Mouse (Mus musculus): ENCODE measurements at regions not wholly inside any gene's neighbourhood (a gene's known extent, or its start where the extent isn't known, plus 50 kb on each side); places are given as distances from the start of the nearest gene placed in this dataset.

DNA sequence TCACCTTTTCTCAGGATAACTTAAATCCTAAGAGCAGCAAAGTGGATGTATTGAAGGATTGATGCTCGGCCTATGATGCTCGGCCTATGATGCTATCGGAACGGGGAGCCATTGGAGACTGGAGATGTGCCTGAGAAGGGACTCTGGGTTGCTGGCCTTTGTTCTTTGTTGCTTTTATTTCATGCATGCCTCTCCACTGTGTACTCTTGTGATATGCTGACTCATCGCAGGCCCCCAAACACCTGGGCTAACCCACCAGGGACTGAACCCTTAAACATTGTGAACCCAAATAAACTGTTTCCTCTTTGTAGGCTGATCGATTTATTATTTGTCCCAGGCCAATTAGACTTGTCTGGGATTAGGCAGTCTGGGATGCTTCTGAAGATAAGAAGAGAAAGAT is 61.9 kb downstream of the Pdcl3 start:
- no peak overlapping the region for H3K27ac ChIP-seq
- no peak overlapping the region for H3K4me3 ChIP-seq
- no peak overlapping the region for H3K9ac ChIP-seq
- H3K9me3 ChIP-seq, result no peaks in the 10 kb centered on the region
- no peaks in the 10 kb centered on the region for H3K36me3 ChIP-seq (replicated peaks)
- 97% methylated on average over 6 of the region's 6 CpGs for WGBS
- H3K4me2 ChIP-seq, result no peak overlapping the region
- ATAC-seq (replicated peaks), result no peak
- no peaks in the 10 kb centered on the region for H3K27me3 ChIP-seq (replicated peaks)
- H3K4me1 ChIP-seq, result no peaks in the 10 kb centered on the region

DNA sequence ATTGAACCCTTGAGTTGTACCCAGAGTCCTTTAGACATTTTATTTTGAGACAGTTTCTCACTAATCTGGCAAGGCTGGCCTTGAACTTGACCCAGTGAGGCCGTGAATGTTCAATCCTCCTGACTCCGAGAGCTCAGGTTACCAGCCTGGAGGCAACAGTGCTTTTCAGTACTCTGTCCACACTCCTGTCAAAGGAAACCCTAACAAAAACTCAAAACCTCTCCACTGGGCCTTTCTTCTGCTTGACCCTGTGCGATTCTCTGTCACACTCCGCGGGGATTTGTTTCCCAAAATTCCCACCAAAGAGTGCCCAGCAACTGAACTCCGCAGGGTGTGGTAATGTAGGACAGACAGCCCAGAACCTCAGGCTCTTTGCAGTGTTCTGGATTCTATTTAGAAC is 71.9 kb downstream of the Pdcl3 start:
- H3K9me3 ChIP-seq, result no peaks in the 10 kb centered on the region
- H3K27me3 ChIP-seq (replicated peaks), result no peaks in the 10 kb centered on the region
- H3K9ac ChIP-seq, result no peak overlapping the region
- no peaks in the 10 kb centered on the region for H3K36me3 ChIP-seq (replicated peaks)
- H3K27ac ChIP-seq, result no peak overlapping the region
- H3K4me2 ChIP-seq, result no peak overlapping the region
- H3K4me3 ChIP-seq, result no peak overlapping the region
- WGBS, result 78% methylated on average over 6 of the region's 6 CpGs
- H3K4me1 ChIP-seq, result no peaks in the 10 kb centered on the region
- ATAC-seq (replicated peaks), result no peak

DNA sequence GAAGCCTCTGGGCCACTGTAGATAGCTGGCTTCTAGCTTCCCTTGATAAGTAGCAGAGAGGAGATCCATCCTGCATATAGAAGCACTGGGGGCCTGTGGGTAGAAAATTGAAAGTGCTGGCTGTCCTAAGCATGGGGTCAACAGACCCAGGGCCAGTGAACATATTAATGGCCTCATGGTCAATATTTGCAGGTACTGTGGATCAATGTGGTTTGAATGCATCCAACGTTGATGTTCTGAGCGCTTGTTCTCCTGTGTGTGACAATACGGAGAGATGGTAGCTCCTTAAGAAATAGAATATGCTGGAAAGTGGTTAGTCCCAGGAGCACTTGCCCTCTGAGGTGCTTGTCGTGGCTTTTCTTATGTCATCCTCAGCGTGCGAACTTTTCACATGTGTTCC is 77.1 kb downstream of the Pdcl3 start:
- H3K9me3 ChIP-seq, result no peaks in the 10 kb centered on the region
- H3K9ac ChIP-seq, result no peak overlapping the region
- ATAC-seq (replicated peaks), result no peak
- H3K4me2 ChIP-seq, result no peak overlapping the region
- WGBS, result 92% methylated on average over 6 of the region's 6 CpGs
- no peaks in the 10 kb centered on the region for H3K27me3 ChIP-seq (replicated peaks)
- H3K36me3 ChIP-seq (replicated peaks), result no peaks in the 10 kb centered on the region
- no peaks in the 10 kb centered on the region for H3K4me1 ChIP-seq
- H3K4me3 ChIP-seq, result no peak overlapping the region
- H3K27ac ChIP-seq, result no peak overlapping the region

DNA sequence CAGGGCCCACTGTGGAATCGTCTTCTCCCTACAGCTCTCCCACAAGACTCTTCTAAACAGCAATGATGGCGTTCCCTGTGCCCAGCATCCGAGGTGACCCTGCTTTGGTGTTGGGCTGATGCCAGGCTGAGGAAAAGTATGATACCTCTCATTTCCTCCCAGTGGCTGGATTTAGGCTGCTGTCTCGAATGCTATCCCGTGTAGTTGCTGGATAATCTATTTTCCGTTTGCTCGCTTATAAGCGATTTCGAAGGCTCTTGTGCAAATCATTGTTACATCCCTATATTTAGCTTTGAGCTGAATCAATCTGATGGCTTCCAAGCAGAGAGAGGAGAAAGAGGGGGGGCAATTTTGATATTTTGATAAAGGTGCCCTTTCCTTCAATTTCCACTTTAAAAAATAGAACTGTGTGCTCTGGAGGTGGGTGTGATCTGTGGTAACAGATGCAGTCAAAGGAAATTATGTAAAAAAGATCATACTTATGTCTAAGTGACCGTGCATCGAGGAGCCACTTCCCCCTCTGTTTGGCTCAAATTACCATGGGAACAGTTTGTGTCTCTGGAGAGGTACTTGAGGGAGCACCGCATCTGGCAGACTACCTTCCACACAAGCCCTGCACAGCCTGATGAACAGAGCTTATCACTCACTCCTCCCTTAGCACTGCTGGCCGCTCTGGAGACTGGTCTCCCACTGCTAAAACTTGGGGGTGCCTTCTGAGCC is 78.4 kb downstream of the Pdcl3 start:
- ATAC-seq (replicated peaks), result no peak
- Histone ChIP-seq H3K9me3 (no peaks in the 10 kb centered on the region), H3K4me1 (no peaks in the 10 kb centered on the region), H3K36me3 (replicated peaks) (no peaks in the 10 kb centered on the region), H3K4me3 (no peak overlapping the region), H3K27me3 (replicated peaks) (no peaks in the 10 kb centered on the region), H3K9ac (no peak overlapping the region), H3K4me2 (no peak overlapping the region), H3K27ac (no peak overlapping the region)
- WGBS, result 74% methylated on average over 13 of the region's 13 CpGs

DNA sequence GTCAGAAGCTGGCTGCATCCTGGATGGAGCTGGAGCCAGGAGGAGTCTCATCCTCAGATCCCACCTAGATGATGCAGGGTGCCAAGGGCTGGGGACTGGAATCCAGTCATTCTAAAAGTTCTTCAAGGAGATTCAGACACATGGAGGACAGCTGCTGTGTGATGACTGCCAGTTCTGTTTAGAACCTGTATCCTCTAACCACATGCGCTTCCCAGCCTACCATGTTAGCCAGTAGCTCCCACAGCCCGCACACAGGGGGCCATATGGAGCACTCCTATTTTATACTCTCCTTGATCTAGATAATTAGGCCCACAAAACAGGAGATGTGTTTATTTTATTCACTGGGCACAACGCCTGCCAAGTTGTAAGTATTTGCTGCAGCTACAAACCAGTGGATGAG is 79.4 kb downstream of the Pdcl3 start:
- WGBS, result 93% methylated on average over 3 of the region's 3 CpGs
- H3K4me1 ChIP-seq, result no peaks in the 10 kb centered on the region
- no peak overlapping the region for H3K4me3 ChIP-seq

DNA sequence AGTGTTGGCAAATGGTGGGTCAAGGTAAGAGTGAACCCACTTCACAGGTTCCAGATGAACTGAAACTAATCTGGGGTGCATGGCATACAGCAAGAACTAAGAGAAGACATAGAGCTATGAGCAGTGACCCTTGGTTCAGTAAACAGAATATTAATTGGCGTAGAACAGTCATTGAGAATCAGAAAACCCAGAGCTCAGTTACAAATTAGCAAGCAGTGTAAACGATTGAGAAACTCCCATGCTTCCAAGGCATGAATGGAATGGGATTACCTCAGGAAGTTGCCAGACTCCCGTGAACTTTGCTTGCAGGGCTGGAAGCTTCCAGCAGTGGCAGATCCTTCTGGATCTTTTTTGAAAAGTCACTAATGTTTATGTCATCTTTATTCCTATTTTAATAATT is 82.5 kb downstream of the Pdcl3 start:
- Histone ChIP-seq H3K4me2 (no peak overlapping the region), H3K9me3 (no peaks in the 10 kb centered on the region), H3K36me3 (replicated peaks) (no peaks in the 10 kb centered on the region), H3K9ac (no peak overlapping the region), H3K4me3 (no peak overlapping the region), H3K4me1 (no peaks in the 10 kb centered on the region), H3K27me3 (replicated peaks) (no peaks in the 10 kb centered on the region), H3K27ac (no peak overlapping the region)
- no peak for ATAC-seq (replicated peaks)
- 66% methylated on average over 3 of the region's 3 CpGs for WGBS

More for the DNA sequence above, 79.4 kb downstream of the Pdcl3 start:
- Histone ChIP-seq H3K9me3 (no peaks in the 10 kb centered on the region), H3K4me2 (no peak overlapping the region), H3K9ac (no peak overlapping the region), H3K27ac (no peak overlapping the region), H3K27me3 (replicated peaks) (no peaks in the 10 kb centered on the region), H3K36me3 (replicated peaks) (no peaks in the 10 kb centered on the region)
- no peak for ATAC-seq (replicated peaks)

DNA sequence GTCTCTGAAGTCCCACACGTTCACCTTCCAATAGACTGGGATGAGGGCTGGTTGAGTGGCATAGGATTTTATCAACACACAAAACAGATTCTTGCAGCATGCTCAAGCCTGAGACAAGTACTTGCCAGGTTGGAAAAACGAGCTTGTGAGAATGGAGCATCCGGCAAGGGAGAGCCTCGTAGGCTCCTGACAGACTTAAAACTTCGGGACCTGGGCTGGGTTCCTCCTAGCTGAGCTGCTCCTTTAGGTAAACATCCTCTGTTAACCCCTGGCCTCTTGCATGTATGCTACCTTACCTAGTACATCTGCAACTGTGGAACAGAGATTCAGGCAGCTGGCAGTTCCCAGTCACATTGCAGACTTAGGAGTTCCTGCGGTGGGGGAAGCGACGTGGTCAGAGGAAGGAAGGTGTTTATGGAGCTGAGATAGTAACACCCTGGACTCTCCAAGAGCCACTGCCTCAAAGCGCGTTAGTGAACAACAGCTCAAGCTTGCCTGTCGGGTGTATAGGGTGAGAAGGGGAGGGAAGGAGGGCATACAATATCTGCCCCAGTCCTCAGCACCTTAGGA is 83.8 kb downstream of the Pdcl3 start:
- Histone ChIP-seq H3K36me3 (replicated peaks) (no peaks in the 10 kb centered on the region), H3K4me1 (no peaks in the 10 kb centered on the region), H3K9ac (no peak overlapping the region), H3K9me3 (no peaks in the 10 kb centered on the region), H3K4me2 (no peak overlapping the region), H3K27ac (no peak overlapping the region), H3K27me3 (replicated peaks) (no peaks in the 10 kb centered on the region), H3K4me3 (no peak overlapping the region)
- WGBS, result 77% methylated on average over 11 of the region's 11 CpGs
- no peak for ATAC-seq (replicated peaks)

DNA sequence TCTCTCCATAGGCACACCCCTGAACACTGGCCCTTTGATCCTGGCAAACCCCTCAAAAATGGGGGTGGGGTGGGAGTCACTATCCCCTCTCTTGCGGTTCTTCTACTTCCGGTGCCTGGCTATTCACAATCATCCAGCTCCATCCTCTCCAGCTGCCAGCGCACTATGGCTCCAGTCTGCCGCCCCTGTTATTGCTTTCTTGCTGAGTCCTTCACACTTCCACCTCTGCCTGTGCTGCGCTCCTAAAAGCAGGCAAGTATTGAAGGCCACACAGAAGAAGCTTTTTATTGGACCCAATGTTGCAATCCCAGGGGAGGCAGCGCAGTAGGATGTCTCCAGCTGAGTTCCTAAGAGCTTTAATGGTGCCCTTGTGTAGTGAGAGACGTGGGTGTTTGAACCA is 84.3 kb downstream of the Pdcl3 start:
- no peak for ATAC-seq (replicated peaks)
- H3K9me3 ChIP-seq, result no peaks in the 10 kb centered on the region
- no peak overlapping the region for H3K4me2 ChIP-seq
- no peak overlapping the region for H3K4me3 ChIP-seq
- H3K36me3 ChIP-seq (replicated peaks), result no peaks in the 10 kb centered on the region
- H3K27ac ChIP-seq, result no peak overlapping the region
- 80% methylated on average over 7 of the region's 7 CpGs for WGBS
- H3K27me3 ChIP-seq (replicated peaks), result no peaks in the 10 kb centered on the region
- H3K9ac ChIP-seq, result no peak overlapping the region
- H3K4me1 ChIP-seq, result no peaks in the 10 kb centered on the region

DNA sequence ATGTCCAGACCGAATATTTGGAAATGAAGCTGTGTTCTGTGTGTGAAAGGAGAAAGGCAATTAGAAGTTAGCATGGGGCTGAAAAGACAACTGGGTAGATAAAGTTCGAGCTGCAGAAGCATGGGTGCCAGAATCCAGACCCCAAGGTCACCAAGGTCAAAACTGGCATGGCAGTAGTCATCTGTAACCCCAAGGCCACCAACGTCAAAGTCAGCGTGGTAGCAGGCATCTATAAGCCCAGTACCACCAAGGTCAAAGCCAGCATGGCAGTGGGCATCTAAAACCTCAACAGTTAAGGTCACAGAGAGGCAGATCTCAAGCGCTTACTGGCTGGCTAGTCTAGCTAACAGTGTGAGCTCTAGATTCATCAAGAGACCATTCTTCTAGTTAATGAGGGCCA is 90.6 kb downstream of the Pdcl3 start:
- Histone ChIP-seq H3K9me3 (peaks cover 3% of the 10 kb centered on the region; the same call in 1 of the 2 replicates), H3K4me3 (no peak overlapping the region), H3K9ac (no peak overlapping the region), H3K36me3 (replicated peaks) (no peaks in the 10 kb centered on the region), H3K4me2 (no peak overlapping the region), H3K27me3 (replicated peaks) (no peaks in the 10 kb centered on the region), H3K4me1 (no peaks in the 10 kb centered on the region), H3K27ac (no peak overlapping the region)
- 94% methylated on average over 5 of the region's 5 CpGs for WGBS
- no peak for ATAC-seq (replicated peaks)

DNA sequence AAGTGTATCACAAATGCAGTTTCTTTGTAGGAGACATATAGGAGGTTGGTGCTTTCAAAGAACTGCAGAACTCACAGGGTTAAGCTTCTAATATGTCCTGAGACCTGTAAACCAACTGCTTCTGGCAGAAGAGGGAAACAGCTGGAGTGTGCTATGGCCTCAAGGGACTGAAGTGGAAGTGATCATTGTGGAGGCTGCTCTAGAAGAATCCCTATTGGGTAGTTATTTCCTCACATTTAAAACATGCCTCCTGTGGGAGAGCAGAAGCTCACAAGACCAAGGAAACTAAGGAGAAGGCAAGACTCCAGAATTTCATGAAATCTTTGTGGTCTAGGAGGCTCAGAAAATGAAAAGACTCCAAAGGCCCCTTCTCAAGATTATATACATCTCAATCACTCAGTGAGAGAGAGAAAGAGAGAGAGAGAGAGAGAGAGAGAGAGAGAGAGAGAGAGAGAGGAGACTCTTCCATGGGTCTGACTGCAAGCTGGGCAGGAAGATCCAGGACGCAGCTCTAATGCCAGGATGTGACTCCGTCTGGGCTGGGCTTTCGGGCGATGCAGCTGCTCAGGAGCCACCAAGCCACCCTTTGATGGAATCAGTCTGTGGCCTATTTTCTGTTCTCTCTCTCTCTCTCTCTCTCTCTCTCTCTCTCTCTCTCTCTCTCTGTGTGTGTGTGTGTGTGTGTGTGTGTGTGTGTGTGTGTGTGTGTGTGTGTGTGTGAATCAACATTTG is 93.3 kb downstream of the Pdcl3 start:
- no peaks in the 10 kb centered on the region for H3K4me1 ChIP-seq
- H3K27ac ChIP-seq, result no peak overlapping the region
- H3K36me3 ChIP-seq (replicated peaks), result no peaks in the 10 kb centered on the region
- no peak overlapping the region for H3K4me2 ChIP-seq
- WGBS, result 78% methylated on average over 4 of the region's 4 CpGs
- peaks cover 3% of the 10 kb centered on the region; the same call in 1 of the 2 replicates for H3K9me3 ChIP-seq
- no peaks in the 10 kb centered on the region for H3K27me3 ChIP-seq (replicated peaks)
- H3K9ac ChIP-seq, result no peak overlapping the region
- ATAC-seq (replicated peaks), result no peak
- no peak overlapping the region for H3K4me3 ChIP-seq

DNA sequence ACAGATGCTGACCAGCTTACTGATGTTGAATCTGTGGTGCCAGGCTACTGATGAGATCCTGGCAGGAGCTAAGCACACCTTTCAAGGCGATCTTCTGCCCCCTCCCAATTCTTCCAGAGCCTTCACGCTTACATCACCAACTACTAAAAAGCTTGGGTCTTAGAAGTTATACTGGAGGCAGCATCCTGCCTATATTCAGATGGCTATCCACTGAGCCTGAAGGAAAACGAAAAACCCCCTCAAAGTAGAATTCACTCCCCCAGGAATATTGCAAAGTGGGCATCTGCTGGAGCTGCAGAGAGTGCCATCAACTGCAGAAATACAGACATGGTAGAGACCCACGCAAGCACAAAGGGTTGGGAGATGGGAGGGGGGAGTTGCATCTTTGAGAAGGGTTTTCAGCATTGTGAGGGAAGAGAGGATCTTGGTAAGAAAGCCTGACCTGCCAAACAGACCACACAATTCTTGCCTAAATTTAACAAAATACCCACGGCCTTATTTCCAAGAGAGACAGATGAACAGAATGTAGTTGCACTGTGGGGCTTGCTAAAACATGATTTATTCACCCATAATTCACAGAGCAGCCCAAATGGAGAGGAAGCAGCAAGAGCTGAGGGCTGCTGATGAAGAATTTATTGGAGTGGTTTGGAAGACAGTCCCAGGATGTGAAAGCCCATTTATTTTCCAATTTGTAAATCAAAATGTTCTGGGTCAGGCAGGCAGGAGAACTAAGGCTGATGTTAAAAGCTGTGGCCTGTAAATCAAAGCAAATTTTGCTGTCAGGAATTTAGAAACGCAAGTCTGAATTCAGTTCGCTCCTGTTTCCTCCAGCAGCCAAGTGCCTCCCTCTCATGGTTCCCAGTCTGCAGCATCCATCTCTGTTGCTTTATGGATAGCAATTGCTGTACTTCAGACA is 98.8 kb downstream of the Pdcl3 start:
- Histone ChIP-seq H3K36me3 (replicated peaks) (no peaks in the 10 kb centered on the region), H3K4me1 (no peaks in the 10 kb centered on the region), H3K4me3 (no peak overlapping the region), H3K27me3 (replicated peaks) (no peaks in the 10 kb centered on the region), H3K27ac (no peak overlapping the region), H3K4me2 (no peak overlapping the region), H3K9me3 (no peaks in the 10 kb centered on the region), H3K9ac (no peak overlapping the region)
- ATAC-seq (replicated peaks), result no peak
- WGBS, result 88% methylated on average over 7 of the region's 7 CpGs

DNA sequence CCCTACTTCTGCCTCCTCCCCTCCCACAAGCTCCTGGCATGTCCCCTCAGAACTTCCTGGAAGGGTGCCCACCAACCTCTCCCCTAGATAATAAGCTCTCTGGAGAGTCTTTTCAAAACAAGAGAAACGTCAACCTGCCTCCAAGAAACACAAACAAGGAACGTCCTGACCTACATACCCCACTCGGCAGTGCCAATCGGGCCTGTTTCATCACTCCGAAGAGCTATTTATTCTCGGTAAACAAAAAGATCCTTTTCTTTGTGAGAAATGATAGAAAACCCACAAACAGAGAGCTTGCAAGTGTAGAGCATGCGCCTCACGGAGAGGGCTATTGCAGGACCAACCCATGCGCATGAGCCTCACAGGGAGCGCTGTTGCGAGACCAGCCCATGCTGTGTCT is 100.9 kb downstream of the Pdcl3 start:
- no peaks in the 10 kb centered on the region for H3K9me3 ChIP-seq
- no peak overlapping the region for H3K9ac ChIP-seq
- no peak overlapping the region for H3K27ac ChIP-seq
- H3K4me2 ChIP-seq, result no peak overlapping the region
- H3K4me3 ChIP-seq, result no peak overlapping the region
- no peak for ATAC-seq (replicated peaks)
- no peaks in the 10 kb centered on the region for H3K36me3 ChIP-seq (replicated peaks)
- WGBS, result 79% methylated on average over 11 of the region's 11 CpGs
- H3K27me3 ChIP-seq (replicated peaks), result no peaks in the 10 kb centered on the region
- H3K4me1 ChIP-seq, result no peaks in the 10 kb centered on the region
